Mouse (Mus musculus) retina, postnatal 7 days (tissue): ENCODE data around the gene Zbtb16.

Source experiments
- DNase-seq: peaks from one replicate; pipeline ENCODE4 v3.0.0-alpha.2; 2012; ENCODE audit warnings: low read depth, low spot score

Zbtb16 gene

GRCm38 (mm10) chr9:48646781-48647647, 189.0 kb downstream of the Zbtb16 start:
- no peak for DNase-seq

GRCm38 (mm10) chr9:48646251-48646650, 189.8 kb downstream of the Zbtb16 start:
- DNase-seq, result peak; percentile 81

- DNase-seq, result no peak
Measured at GRCm38 (mm10) chr9:48645648-48646126, 190.3 kb downstream of the Zbtb16 start.

- DNase-seq, result peak; percentile 62
Measured at GRCm38 (mm10) chr9:48644926-48645647, 190.9 kb downstream of the Zbtb16 start.

GRCm38 (mm10) chr9:48644376-48644775, 191.6 kb downstream of the Zbtb16 start:
- no peak for DNase-seq

- no peak for DNase-seq
Measured at GRCm38 (mm10) chr9:48641636-48642035, 194.4 kb downstream of the Zbtb16 start.

GRCm38 (mm10) chr9:48640881-48641280, 195.1 kb downstream of the Zbtb16 start:
- no peak for DNase-seq

GRCm38 (mm10) chr9:48638176-48638803, 197.7 kb downstream of the Zbtb16 start:
- no peak for DNase-seq

GRCm38 (mm10) chr9:48637161-48637560, 198.9 kb downstream of the Zbtb16 start:
- no peak for DNase-seq

- no peak for DNase-seq
Measured at GRCm38 (mm10) chr9:48635576-48636350, 200.3 kb downstream of the Zbtb16 start.

- no peak for DNase-seq
Measured at GRCm38 (mm10) chr9:48633147-48633546, 202.9 kb downstream of the Zbtb16 start.

GRCm38 (mm10) chr9:48619268-48619667, 216.8 kb downstream of the Zbtb16 start:
- no peak for DNase-seq

GRCm38 (mm10) chr9:48618589-48618988, 217.4 kb downstream of the Zbtb16 start:
- DNase-seq, result peak; percentile 75

- DNase-seq, result no peak
Measured at GRCm38 (mm10) chr9:48618111-48618510, 217.9 kb downstream of the Zbtb16 start.

- DNase-seq, result no peak
Measured at GRCm38 (mm10) chr9:48617511-48618010, 218.5 kb downstream of the Zbtb16 start.

- no peak for DNase-seq
Measured at GRCm38 (mm10) chr9:48613221-48613620, 222.8 kb downstream of the Zbtb16 start.

GRCm38 (mm10) chr9:48612542-48612941, 223.5 kb downstream of the Zbtb16 start:
- DNase-seq, result no peak

GRCm38 (mm10) chr9:48611032-48611431, 225.0 kb downstream of the Zbtb16 start:
- DNase-seq, result no peak

- no peak for DNase-seq
Measured at GRCm38 (mm10) chr9:48609734-48610133, 226.3 kb downstream of the Zbtb16 start.

- no peak for DNase-seq
Measured at GRCm38 (mm10) chr9:48607417-48607816, 228.6 kb downstream of the Zbtb16 start.

GRCm38 (mm10) chr9:48606171-48606570, 229.9 kb downstream of the Zbtb16 start:
- no peak for DNase-seq
